Mouse (Mus musculus) right cerebral cortex, postnatal 10 days (tissue): ENCODE results near the gene Ncln.
A peak's percentile ranks its signal among the peaks of the same experiment; 100 is the strongest.

Experiments
- DNase-seq, 2 experiments: peaks; one replicate each; pipeline ENCODE4 v3.0.0; 2021; ENCODE audit warnings: low spot score in 2 of 2

The Ncln gene

GRCm38 (mm10) chr10:81496264-81496901 is at the start of gene Ncln:
Ncln (minus strand) TSS chr10:81496392.
- peak; percentile 99 to 100 for DNase-seq

DNA sequence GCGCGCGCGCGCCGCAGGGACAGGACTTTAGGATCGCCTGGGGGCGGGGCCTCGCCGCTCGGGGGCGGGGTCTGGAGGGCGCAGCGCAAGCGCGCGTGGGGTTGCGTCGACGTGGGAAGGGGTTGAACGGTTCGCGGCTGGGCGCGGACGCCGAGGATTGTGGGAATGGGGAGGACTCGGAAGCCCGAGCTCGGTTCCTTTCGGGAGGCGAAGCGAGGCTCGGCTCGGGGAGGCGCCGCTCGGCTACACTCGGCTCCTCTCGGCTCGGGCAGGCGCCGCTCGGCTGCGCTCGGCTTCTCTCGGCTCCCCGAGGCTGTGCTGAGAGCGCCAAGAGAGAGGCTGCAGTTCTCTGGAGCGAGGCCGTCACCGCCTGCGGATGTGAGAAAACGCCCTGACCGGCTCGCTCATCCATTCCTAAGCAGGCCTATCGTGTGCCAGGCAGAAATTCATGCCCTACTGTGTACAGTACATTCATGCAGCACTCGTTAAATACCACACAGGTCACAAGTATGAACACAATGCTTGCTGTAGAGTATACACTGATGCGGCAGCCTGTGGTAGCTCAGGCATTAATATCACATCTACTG is 49.1 kb upstream of the Ncln start, which contains the start of gene Gna11:
Gna11 (minus strand) TSS at position 30 of the 587 bp plus-strand sequence.
- peak; percentile 99 to 100 for DNase-seq

GRCm38 (mm10) chr10:81544296-81545160 is 48.3 kb upstream of the Ncln start:
- peak in 1 of 2 experiments; percentile 50 for DNase-seq

DNA sequence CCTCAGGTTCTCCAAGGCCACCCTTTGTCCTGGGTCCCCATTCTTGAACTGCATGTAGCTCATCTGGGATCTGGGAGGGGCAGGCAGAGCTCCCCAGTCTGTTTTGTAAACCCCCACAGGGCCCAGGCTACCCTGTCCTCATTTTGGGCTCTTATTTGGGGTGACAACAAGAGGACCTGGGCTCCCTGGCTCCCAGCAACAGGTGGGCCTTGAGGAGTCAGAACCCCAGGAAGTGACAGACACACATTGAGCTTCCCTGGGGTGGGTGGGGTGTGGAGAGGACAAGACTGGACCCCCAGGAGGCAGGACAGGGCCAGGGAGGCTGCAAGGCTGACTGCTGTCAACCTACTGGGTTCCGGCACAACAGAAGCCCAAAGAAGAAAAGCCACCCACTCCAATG is 47.4 kb upstream of the Ncln start:
- no peak for DNase-seq

- DNase-seq = no peak
Measured at GRCm38 (mm10) chr10:81542727-81543460, 46.7 kb upstream of the Ncln start.

- no peak for DNase-seq
Measured at GRCm38 (mm10) chr10:81541803-81542202, 45.6 kb upstream of the Ncln start.

DNA sequence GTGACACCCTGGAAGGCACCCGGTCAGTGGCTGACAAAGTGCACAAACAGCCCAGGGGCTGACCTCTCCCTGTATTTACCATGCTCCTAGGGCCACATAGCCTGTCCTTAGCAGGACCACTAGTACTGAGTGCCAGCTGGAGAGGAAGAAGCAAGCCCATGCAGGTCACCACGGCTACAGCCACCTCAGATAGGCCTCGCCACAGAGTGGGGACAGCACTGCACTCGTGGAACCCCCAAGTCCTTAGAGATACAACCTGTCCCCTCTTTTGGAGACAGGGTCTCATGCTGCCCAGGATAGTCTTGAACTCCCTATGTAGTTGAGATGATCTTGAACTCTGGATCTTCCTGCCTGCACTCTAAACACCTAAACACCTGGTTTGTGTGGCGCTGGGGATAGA is 45.2 kb upstream of the Ncln start:
- no peak for DNase-seq

GRCm38 (mm10) chr10:81538321-81539048 is 42.3 kb upstream of the Ncln start:
- no peak for DNase-seq

GRCm38 (mm10) chr10:81537429-81537828 is 41.2 kb upstream of the Ncln start:
- no peak for DNase-seq

DNA sequence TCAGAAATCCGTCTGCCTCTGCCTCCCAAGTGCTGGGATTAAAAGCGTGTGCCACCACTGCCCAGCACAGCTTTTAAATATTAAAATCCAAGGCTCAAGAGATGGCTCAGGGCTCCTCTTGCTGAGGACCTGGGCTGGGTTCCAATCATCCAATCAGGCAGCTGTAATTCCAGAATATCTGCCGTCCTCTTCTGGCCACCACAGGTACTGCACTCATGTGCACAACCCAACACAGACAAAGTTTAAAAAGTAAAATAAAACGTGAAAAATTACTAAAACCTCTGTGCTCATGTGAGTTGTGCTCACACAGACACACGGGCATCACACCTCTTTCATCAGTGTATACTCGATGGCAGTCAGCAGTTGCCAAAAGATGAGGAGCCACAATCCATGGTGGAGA is 40.5 kb upstream of the Ncln start:
- DNase-seq = no peak

GRCm38 (mm10) chr10:81534826-81535225 is 38.6 kb upstream of the Ncln start:
- no peak for DNase-seq

DNA sequence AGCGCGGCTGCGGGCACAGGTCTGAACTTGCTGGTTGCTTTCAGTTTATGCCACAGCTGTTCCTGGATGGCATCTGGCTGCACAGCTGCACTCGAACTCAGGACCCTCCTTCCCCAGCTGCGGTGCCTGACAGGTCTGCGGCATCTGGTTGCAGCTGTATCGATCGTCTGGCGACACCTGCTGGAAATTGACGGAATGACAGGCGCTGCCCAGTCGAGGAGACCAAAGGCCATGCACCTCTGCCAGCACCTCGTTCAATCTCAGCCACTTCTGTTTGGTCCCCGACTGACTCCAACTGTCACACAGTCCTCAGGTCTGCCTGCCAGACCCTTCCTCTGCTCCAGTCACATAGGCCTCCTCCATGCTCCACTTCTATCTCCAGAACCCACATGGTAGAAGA is 30.6 kb upstream of the Ncln start:
- peak; percentile 64 to 75 for DNase-seq

DNA sequence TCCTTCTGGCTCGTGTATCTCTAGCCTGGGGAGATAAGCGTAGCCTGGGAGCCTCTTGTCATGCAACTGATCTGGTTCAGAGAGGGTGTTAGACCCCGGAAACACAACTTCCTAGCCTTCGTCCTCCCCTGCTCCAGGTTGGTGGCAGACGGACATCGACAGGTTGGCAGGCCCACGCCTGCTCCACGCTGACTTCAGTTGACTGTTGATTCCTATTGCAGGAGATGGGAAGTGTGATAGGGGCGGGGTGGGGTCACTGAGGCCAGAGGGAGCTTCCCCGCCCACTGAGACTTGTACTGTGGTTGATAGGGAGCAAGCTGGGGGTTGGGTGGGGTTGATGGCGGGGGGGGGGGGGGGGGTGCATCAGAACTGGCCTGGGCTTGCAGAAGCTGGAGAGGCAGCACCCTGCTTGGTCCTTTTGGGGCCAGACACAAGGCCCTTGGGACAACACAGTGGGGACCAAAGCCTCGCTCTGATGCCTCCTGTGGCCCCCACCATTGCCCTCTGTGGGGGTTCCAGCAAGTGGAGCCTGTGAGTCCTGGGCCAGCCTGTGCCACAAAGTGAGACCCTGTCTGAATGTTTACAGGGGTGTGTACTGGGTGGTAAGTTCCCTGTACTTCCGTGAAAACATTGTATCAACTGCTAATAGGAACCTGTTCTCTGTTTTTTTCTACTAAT is 29.0 kb upstream of the Ncln start:
- no peak for DNase-seq

DNA sequence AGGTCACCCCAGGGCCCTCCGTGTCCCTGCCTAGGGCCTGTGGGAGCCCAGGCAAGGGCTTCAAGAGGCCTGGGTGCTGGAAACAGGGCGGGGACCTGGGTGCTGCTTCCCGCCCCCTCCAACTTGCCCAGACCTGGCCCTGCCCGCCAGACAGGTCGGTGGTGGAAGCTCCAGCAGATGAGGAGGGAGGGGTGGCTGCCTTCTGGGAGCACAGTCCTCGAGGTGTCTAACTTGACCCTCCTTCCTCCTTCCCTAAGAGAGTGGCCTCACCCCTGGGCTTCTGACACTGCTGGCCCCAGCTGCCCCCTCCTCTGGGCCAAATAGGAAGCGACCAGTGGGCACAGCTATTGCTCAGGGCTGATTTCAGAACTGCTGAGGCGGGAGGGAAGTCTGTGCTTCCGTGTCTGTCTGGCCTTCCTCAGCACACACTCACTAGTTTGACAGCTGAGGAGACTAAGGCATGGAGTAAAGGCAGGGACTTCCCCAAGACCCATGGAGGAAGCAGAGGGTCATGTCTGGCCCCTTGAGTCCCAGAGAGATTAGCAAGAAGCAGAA is 27.9 kb upstream of the Ncln start, which contains the start of gene Gna15:
Gna15 (minus strand) TSS at position 175 of the 555 bp plus-strand sequence.
- peak; percentile 60 to 63 for DNase-seq

GRCm38 (mm10) chr10:81523570-81523969 is 27.4 kb upstream of the Ncln start:
- DNase-seq = no peak

DNA sequence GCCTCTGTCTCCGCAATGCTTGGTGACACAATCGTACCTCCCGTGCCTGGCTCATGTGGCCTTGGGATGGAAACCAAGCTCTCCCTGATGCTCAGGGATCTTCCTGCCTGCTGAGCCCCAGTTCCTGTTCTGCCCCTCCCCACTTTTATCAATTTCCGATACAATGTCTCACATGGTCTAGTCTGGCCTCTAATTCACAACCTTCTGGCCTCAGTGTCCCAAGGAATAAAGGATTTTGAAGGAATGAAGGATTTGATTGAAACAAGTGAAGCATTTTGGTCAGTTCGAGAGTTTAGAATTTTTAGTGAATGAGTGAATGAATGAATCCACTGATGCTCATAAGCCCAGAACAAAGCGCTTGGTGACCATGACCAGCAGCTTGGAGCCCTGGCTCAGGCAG is 26.9 kb upstream of the Ncln start:
- DNase-seq = no peak

DNA sequence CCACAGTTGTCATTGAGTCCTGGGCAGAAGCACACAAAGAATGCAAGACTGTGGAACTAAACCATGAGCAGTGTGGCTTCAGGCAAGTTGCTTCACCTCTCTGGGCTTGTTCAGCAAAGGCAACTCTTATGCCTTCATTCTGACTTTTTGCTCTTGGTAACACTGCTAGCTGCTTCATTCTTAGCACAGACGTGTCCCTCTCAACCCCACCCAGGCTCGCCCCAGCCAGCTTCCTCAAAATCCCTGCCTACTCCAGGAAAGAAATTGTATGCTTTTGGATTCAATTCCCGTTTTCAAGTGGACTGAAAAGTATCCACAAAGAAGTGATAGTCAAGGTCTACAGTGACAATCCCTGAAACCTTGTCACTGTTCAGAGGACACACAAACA is 23.8 kb upstream of the Ncln start:
- DNase-seq = no peak

DNA sequence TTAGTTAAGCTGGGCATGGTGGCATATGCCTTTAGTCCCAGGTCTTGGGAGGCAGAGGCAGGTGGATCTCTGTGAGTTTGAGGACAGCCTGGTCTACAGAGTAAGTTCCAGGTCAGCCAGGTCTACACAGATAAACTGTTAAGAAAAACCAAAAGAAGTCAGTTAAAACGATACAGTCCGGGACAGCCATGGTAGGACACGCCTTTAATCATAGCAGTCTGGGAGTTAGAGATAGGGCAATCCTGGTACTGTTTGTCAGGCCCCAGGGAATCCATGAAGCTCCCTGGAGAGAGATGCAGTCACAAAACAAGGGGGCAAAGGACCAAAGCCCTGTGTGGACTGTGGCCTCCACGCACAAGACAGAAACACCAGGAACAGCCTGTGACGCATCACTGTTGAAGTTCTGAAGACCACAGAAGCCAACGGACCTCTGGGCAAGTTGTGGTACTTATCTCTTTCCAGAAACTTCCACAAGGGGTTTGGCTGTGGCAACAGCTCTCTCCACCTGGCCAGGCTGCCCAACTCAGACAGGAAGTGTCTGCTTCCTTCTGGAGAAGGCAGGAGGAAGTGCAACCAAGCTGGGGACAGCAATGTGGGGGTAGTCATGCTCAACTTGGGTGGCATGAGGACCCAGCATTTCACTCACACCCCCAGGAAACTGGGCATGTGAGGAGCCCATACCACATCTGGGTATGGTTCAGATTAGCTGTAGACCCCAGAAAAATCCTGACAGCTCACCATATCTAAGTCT is 23.2 kb upstream of the Ncln start:
- DNase-seq = peak in 1 of 2 experiments; percentile 49

DNA sequence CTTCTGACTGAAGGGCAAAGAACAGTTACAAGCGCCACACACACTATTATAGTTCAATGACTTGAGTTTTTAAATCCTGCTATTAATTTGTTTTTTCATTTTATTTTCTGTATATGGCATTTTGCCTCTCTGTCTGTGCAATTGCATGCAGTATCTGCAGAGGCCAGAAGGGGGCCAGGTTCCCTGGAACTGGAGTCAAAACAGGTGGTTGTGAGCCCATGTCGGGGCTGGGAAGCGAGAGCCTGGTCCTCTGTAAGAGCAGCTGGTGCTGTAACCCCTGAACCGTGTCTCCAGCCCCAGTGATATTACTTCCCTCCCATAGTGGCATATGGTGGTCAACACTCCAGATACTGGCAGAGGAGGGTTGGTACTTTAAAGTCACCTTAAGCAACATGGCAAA is 22.4 kb upstream of the Ncln start:
- DNase-seq = peak; percentile 61 to 74

DNA sequence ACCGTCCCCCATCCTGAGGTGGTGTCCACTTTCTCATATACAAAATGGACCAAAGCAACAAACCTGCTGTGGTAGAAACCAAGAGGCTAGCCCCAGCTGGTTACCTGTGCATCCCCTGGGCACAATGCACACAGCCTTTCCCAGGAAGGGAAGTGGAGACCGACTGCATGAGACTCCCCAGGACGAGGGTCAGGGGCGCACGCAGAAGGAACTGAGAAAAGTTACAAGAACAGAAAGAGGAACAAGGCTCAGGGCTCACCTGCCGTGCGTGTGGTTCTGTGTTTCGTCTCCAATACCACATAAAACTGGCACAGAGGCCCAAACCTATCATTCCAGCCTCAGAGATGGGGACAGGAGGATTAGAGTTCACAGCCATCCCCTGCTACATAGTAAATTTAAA is 21.0 kb upstream of the Ncln start:
- DNase-seq = no peak
